In genomic region chr2:29217897-29218296, GRCm38 (mm10) we compare ENCODE assay signal across 7 mouse cellular contexts. TPM values are rescaled to one million over a fixed set of nuclear protein-coding genes. Genes with fewer than 3 reads are reported as not detected.
A peak's percentile ranks its signal among the peaks of the same experiment; 100 is the strongest.
DNase-seq lines count a peak whose midpoint lies in the region; ATAC-seq lines count a peak whose summit lies in the region.

No protein-coding gene starts in this region.

- no peak for ATAC-seq in erythroid progenitor cell, adult 5-6 weeks (replicated peaks; ENCODE audit: low FRiP score, poor library complexity, severe bottlenecking)

- peak; percentile 73 for DNase-seq in adipocyte (ENCODE audit: low spot score)
- peak; percentile 81 for DNase-seq in adrenal gland, postnatal 25 days
- DNase-seq in frontal cortex, adult 2 months (ENCODE audit: extremely low spot score in 1 of 2, low spot score in 1 of 2), result peak; percentile 60 to 71
- peak; percentile 70 to 85 for DNase-seq in heart, postnatal 14 days
- peak; percentile 95 for DNase-seq in left cerebral cortex, postnatal 4 days
- DNase-seq in thymus, postnatal 25 days, result no peak

- intact Hi-C loops in heart, postnatal 14 days (cut with DNase I), result loop anchor here (2.0 to 5.0 kb wide), 3 partner anchors 17 to 387 kb away; no protein-coding TSS in a partner anchor
- intact Hi-C loops in left cerebral cortex, postnatal 4 days (cut with DNase I), result no loop called here

RNA-seq across cellular contexts. Expression of gene Ntng2, which starts 34.9 kb away (rescaled TPM):
- total RNA-seq in adrenal gland, postnatal 25 days (2021), result 43.0 and 54.3 TPM in 2 replicates
- 47.4 and 50.5 TPM in 2 replicates for polyA plus RNA-seq in frontal cortex, adult 2 months (2012; rRNA removed)
- 1 to 10 TPM; 4.9 TPM for total RNA-seq in heart, postnatal 14 days (2021)
- 100 to 1,000 TPM; 140 to 149 TPM for total RNA-seq in left cerebral cortex, postnatal 4 days (2021)
- total RNA-seq in erythroid progenitor cell, adult 5-6 weeks (2015; ENCODE audit: low replicate concordance), result 2.5 and 5.4 TPM in 2 replicates
- 5.6 TPM in 1 of 2 replicates, not detected in the other for total RNA-seq in erythroid progenitor cell, adult 5-6 weeks (2017; ENCODE audit: low replicate concordance)
